Mouse (Mus musculus) spleen, postnatal 10 days (tissue): ENCODE measurements around the gene Myct1.

Experiments used
- DNase-seq, 2 experiments: peaks; one replicate each; pipeline ENCODE4 v3.0.0; 2021 to 2022; ENCODE audit warnings: low spot score in 2 of 2

Gene Myct1

GRCm38 (mm10) chr10:5593464-5593863 is at the start of gene Myct1:
Gene Myct1, plus strand, starts transcription at chr10:5593775.
- DNase-seq, result no peak

GRCm38 (mm10) chr10:5546428-5546827 is 47.1 kb upstream of the Myct1 start:
- no peak for DNase-seq

GRCm38 (mm10) chr10:5547769-5548168 is 45.8 kb upstream of the Myct1 start:
- no peak for DNase-seq

DNA sequence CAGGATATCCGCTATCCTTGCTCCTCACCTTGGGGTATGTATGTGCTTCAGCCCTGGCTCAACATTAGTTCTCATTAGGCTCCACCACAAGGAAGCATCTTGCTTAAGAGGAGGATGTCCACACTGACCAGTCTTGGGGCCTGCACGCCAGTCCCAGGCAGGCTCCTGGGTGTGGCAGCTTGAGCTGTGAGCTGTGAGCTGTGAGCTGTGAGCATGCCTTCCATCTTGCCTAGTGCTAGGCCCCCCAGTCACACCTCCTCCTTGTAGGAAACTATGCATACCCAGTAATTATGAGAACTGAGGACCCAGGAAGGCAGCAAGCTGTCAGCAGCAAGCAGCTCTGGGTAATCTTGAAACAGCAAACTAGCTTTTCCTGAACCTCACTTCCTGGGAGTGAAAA is 44.9 kb upstream of the Myct1 start:
- DNase-seq, result no peak

GRCm38 (mm10) chr10:5549871-5550167 is 43.8 kb upstream of the Myct1 start:
- no peak for DNase-seq

DNA sequence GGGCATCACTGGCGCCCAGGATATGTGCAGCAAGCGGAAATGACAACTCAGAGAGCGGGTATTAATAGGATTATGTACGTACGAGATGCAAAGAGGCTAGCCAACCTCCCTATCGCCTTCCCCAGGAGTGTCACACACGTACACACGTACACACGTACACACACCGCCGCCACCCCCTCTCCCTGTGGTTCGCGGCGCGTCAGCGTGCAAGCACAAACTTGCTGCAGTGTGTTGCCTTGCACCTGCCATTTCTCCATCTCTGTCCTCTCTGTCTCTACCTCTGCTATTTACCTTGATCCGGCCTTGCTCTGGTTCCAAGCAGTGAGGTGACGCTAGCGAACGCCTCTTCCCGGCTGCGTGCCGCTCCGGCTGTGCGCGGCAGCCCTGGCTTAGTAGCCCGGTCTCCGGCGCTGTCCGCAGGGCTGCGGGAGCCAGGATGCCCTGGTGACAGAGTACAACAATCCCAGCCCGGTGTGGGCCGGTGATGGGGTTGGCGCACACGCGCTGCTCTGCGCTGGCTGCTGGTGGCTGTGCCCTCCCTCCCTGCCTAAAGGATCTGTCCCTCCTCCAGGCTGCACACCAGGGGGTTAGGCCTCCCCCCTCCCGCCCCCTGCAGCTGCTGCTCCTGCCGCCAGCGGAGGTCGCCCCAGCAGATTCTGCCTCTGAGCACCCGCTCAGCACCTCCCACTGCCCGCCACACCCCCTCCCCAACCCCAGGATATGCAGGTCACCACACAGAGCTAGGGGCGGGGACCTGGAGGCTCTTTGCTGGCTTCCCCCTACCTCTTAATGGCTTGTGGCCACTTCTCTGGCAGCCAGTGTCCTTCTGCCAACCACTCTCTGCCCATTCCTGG is 43.2 kb upstream of the Myct1 start:
- DNase-seq, result peak; percentile 11 to 46

DNA sequence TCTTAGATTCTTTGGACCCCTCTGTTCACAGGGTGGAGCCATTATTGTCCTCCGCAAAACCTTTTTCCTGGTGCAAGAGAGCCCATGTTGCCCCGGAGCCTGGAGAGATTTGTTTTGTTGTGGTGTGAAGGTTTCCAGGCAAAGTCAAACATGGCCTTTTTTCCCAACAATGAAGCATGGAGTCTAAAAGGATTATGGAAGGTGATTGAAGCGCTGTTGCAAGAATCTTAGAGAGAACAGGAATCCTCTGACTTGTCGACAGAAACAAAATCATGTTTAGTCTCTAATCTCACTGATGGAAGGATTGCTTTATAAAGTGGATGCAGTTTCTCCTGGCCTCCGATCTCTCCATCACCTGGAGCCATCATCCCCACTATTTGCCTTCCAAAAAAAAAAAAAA is 42.2 kb upstream of the Myct1 start, which contains the start of gene Syne1:
Gene Syne1 (minus strand): TSS at position 101 of the 400 bp plus-strand sequence.
- DNase-seq, result no peak

GRCm38 (mm10) chr10:5554941-5555340 is 38.6 kb upstream of the Myct1 start:
- no peak for DNase-seq

DNA sequence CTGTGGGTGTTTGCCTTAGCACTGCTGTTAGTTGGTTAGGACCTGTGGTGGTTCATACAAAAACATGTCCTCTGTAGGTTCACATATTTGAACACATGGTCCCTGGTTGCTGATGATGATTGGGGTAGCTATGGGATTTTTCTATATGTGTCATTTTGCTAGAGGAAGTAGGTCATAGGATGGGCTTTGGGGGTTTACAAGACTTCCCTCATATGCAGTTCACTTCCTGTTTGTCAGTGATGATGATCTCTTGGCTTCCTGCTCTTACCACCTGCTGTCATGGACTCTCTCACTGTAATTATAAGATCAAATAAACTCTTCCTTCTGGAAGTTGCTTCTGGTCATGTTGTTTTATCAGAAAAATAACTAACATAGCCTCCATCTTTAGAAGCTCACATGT is 34.8 kb upstream of the Myct1 start:
- no peak for DNase-seq

DNA sequence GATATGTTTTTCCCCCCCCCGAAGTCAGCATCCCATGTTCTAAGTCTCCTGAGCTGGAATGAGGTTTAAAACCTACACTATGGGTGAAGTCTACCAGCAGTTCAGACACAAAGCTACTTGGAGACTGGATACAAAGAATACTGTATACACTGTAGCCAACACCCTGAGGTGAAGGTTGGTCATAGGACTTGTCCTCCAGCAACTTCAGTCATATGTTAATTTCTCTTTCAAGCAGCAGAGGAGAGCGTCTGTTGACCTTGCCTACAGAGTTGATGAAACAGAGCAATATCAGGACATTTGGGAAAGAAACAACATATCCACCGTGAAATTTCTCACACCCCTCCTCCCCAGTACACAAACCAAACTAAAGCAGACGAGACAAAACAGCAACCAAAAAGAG is 33.0 kb upstream of the Myct1 start:
- no peak for DNase-seq

GRCm38 (mm10) chr10:5561706-5562105 is 31.9 kb upstream of the Myct1 start:
- DNase-seq, result no peak

DNA sequence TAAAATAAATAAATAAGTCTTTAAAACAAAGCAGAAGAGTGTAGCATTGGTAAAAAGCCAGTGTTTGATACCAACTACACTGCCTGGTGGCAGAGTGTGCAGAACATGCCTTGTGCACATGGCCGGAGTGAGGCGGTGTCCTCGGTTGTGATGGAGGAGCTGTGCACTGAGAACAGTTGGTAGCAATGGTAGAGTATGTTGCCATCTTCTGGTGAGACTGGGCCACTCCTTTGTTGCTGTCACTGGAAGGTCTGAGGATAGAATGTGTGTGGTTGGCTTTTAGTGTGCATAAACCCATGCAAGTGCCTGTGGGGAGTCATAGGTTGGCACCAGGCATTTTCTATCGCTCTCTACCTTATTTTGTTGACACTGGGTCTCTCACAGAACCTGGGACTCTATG is 24.6 kb upstream of the Myct1 start:
- no peak for DNase-seq

- DNase-seq, result no peak
These were observed 23.5 kb upstream of the Myct1 start for GRCm38 (mm10) chr10:5570059-5570458.

DNA sequence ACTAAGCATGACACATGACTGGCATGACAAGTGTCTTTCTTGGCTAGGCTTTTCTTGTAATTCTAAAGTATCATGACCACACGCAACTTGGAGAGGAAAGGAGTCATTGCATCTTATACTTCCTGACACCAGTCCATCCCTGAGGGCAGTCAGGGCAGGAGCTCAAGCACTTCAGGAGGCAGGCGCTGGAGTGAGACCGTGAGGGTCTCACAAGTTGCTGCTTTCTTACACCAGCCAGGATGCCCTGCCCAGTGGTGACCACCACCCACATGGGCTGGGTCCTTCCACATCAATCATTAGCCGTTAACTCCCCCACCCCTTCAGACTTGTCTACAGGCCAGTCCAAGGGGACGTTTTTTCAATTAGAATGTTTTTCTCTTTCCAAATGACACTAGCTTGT is 22.2 kb upstream of the Myct1 start:
- DNase-seq, result no peak

- DNase-seq, result peak in 1 of 2 experiments; percentile 29
These were observed 20.2 kb upstream of the Myct1 start for GRCm38 (mm10) chr10:5573328-5573727.

DNA sequence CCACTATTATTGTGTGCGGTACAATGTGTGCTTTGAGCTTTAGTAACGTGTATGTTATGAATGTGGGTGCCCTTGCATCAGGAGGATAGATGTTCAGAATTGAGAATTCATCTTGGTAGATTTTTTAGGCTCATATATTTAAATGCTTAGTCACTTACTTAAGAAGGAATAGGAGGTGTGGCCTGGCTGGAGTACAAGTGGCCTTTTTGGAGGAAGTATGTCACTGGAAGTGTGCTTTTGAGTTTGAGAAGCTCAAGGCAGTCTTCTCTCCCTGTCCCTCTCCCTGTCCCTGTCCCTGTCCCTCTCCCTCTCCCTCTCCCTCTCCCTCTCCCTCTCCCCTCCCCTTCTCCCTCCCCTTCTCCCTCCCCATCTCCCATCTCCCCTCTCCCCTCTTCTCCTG is 2.5 kb upstream of the Myct1 start:
- no peak for DNase-seq

GRCm38 (mm10) chr10:5591996-5592395 is 1.6 kb upstream of the Myct1 start:
- no peak for DNase-seq

GRCm38 (mm10) chr10:5594457-5594856 is 882 bp downstream of the Myct1 start:
- DNase-seq, result no peak

DNA sequence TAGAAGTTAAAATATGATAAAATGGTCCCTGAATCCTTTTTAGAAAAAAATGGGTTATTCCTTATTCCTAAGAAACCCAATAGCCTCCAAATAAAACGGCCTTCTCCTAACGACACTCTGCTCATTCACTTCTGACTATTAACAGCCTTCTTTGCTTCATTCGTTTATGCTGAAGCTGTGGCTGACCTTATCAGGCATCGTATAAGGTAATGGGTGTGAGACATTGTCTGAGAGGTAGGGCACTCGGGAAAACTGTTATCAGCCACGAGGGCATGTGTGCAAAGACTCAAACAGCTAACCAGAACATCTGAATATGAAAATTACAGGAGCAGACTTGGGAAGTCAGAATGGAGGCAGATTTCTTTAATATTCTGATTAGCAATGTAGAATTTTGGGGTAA is 3.0 kb downstream of the Myct1 start:
- no peak for DNase-seq

DNA sequence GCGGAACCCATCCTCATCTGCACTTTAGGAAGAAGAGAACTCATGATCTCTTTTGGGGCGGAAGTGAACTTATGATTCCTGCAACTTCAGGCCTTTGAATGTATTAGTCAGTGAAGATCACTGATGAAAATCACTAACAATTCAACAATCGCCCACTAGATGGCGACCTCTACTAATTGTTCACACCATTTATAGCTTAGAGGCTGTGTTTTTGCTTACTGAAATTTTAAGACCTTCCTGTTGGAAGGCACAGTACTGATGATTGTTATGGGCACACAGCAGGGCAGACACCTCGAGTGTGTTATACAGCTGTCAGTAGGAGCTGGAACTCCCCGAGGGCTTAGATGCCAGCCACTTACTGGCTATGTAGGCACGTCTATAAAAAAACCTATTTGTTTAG is 6.5 kb downstream of the Myct1 start:
- DNase-seq, result peak; percentile 50 to 68

DNA sequence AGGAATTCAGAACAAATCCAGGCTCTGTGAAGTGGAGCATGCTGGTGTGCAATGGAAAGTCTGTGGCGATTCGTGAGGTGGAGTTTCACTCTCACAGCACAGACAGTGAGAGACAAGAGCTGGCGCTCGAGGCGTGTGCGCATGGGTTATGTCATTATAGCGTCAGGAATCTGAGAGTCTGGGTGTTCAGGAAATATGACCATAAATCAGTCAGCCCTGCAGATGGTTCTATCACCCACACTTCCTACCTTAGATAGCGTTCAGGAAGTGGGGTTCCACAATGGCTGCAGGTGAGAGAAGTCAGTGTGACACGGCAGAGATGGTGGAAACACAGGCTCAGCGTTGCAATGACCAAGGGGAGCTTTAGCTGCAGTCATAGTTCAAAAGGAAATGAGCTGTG is 9.9 kb downstream of the Myct1 start:
- no peak for DNase-seq

DNA sequence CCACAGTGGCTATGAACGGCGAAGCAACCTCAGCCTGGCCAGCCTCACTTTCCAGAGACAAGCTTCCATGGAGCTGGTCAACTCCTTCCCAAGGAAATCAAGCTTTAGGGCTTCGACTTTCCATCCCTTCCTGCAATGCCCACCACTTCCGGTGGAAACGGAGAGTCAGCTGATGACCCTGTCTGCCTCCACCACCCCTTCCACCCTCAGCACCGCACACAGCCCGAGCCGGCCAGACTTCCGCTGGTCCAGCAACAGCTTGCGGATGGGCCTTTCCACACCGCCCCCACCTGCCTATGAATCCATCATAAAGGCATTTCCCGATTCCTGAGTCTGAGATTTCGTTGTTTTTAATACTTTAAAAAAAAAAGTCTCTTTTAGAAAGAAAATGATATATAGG is 10.8 kb downstream of the Myct1 start:
- no peak for DNase-seq

DNA sequence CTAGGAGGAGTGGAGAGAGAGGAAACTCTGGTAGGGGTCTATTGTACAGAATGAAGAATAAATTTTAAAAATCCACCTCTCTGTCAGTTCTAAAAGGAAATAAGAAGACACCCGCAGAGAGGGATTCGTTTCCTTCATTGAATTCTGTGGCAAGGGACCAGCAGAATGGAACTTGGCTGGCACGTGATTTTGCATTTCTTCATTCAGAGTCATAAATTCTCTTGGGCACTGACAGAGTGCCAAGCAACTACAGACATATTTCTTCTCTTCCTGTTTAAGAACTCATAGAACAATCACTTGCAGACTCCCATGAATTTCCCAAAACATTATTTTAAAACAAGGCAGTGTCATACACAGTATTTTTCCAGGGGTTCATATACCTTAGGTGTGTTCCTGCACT is 15.3 kb downstream of the Myct1 start:
- DNase-seq, result no peak
